ENCODE assay signal across 11 mouse cellular contexts in the genomic region with DNA sequence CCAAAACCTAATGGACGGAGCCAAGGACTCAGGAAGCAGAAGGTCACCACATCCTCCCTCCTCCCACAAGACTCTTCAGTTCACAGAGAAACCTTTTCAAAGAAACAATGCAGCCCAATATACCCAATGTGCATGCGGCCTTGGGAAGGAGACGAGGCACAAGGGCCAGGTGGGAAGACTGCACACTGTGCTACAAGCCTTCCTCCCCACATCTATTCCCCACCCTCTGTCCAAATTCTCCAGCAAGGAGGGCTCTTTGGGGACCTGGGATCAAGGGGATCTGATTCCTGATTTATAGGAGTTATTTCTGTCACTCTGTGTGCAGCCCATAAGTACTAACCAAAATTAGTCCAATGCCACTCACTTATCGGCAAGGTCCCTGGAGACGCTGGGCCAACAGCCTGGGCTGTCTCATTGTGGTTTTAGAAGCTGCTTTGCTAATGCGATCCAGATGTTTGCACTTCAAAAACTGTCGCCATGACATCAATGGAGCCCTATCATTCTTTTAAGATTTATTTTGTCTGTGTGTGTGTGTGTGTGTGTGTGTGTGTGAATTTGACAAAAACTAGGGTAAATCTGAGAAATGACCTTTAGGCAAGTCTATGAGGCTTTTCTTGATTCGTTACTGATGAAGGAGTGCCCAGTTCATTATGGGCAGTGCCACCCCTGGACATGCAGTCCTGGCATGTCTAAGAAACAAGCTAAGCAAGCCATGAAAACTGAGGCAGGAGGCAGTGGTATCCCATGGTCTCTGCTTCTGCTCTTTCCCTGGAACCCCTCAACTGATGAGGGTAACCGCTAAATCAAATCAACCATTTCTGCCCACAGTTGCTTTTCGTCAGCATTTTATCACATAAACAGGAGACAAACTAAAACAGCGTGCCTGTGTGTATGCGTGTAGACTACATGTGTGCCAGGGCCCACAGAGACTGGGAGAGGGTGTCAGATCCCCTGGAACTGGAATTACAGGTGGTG.
DNase-seq lines count a peak whose midpoint lies in the region; ATAC-seq and TF ChIP-seq lines count a peak whose summit lies in the region.
"Had no signal": no experiment of that assay in that cellular context is flagged by ENCODE, and none has a peak within 500 bp of the region (broad histone marks: within the 10 kb centered on the region; RNA-seq: fewer than 3 reads in every experiment).

No protein-coding gene starts in this region.

- intact Hi-C loops in gastrocnemius, adult 2 months (cut with DNase I): loop anchor here (5.0 kb wide), 1 partner anchor 46 kb away; no protein-coding TSS in a partner anchor
- intact Hi-C loops in gastrocnemius, postnatal 14 days (cut with DNase I; ENCODE audit: low total_unique reads): loop anchor here (5.0 kb wide), 1 partner anchor 86 kb away; no protein-coding TSS in a partner anchor

- no peaks in the 10 kb centered on the region for H3K9me3 ChIP-seq in hindbrain, embryonic 10.5 days
- no peaks in the 10 kb centered on the region for H3K9me3 ChIP-seq in midbrain, embryonic 13.5 days
- H3K9me3 ChIP-seq: liver, embryonic 15.5 days had no signal

- no peak for TF ChIP-seq CTCF in gastrocnemius, adult 2 months (IDR thresholded peaks at IDR 0.05)

- no peaks in the 10 kb centered on the region for H3K36me3 ChIP-seq in hindbrain, embryonic 10.5 days
- no peaks in the 10 kb centered on the region for H3K36me3 ChIP-seq in midbrain, embryonic 13.5 days
- H3K36me3 ChIP-seq: liver, embryonic 15.5 days had no signal

- no peak overlapping the region for H3K4me3 ChIP-seq in gastrocnemius, adult 2 months
- H3K4me3 ChIP-seq in hindbrain, embryonic 10.5 days: no peak overlapping the region
- peak overlapping the region; percentile 36; the same call in 1 of the 2 replicates for H3K4me3 ChIP-seq in midbrain, embryonic 13.5 days (replicated peaks)
- H3K4me3 ChIP-seq: erythroblast, embryonic 14.5 days; liver, embryonic 15.5 days had no signal

- ATAC-seq in midbrain, embryonic 13.5 days: no peak

- peak overlapping the region; percentile 63 for H3K4me2 ChIP-seq in midbrain, embryonic 13.5 days (replicated peaks)
- H3K4me2 ChIP-seq: liver, embryonic 15.5 days had no signal

- H3K27ac ChIP-seq in gastrocnemius, adult 2 months: peak overlapping the region; percentile 49; the same call in 1 of the 2 replicates
- peak overlapping the region; percentile 90 for H3K27ac ChIP-seq in hindbrain, embryonic 10.5 days
- H3K27ac ChIP-seq in midbrain, embryonic 13.5 days: peak overlapping the region; percentile 94
- H3K27ac ChIP-seq: liver, embryonic 15.5 days had no signal

- peak overlapping the region; percentile 69; the same call in 1 of the 2 replicates for H3K9ac ChIP-seq in midbrain, embryonic 13.5 days (replicated peaks)
- H3K9ac ChIP-seq: liver, embryonic 15.5 days had no signal

- 69% methylated on average over 12 of the region's 12 CpGs for WGBS in hindbrain, embryonic 10.5 days
- 67% methylated on average over 12 of the region's 12 CpGs for WGBS in midbrain, embryonic 13.5 days

- no peak for DNase-seq in gastrocnemius, adult 2 months
- no peak for DNase-seq in gastrocnemius, postnatal 14 days
- DNase-seq in embryo, embryonic 10.5 days (ENCODE audit: low spot score): peak; percentile 75
- DNase-seq in hindbrain, embryonic 10.5 days (ENCODE audit: low spot score): no peak
- no peak for DNase-seq in layer of hippocampus, adult 9-10 months (ENCODE audit: low spot score)
- DNase-seq in testis, postnatal 10 days (ENCODE audit: low spot score): no peak
- no peak for DNase-seq in ovary, adult 18-20 months (ENCODE audit: low spot score)
- DNase-seq: thymus, postnatal 36 days had no signal

- H3K27me3 ChIP-seq in hindbrain, embryonic 10.5 days (ENCODE audit: insufficient read depth, poor library complexity, severe bottlenecking): no peaks in the 10 kb centered on the region
- H3K27me3 ChIP-seq in midbrain, embryonic 13.5 days: peaks cover 11% of the 10 kb centered on the region; the same call in 1 of the 2 replicates
- H3K27me3 ChIP-seq: liver, embryonic 15.5 days had no signal

- peaks cover 57% of the 10 kb centered on the region for H3K4me1 ChIP-seq in hindbrain, embryonic 10.5 days (replicated peaks)
- peaks cover 64% of the 10 kb centered on the region for H3K4me1 ChIP-seq in midbrain, embryonic 13.5 days (replicated peaks)
